Mouse (Mus musculus) MEL (cell line): ENCODE data around the gene Borcs8. TPM values are rescaled to one million over a fixed set of nuclear protein-coding genes. Genes with fewer than 3 reads are reported as not detected.
A peak's percentile ranks its signal among the peaks of the same experiment; 100 is the strongest.

Source experiments
- DNase-seq: peaks from one replicate; pipeline ENCODE4 v3.0.0; 2011; ENCODE audit warnings: low read depth, low spot score
- H3K27ac ChIP-seq: 2 replicates; pipeline ENCODE4 v1.5.1; 2012; ENCODE audit warnings: low read depth, mild to moderate bottlenecking, control low read depth, low read length, moderate library complexity; ENCODE audit not compliant: control insufficient read depth
- H3K27me3 ChIP-seq, 2 experiments: fragments of 150-350 bp in 1 of 2; sonication (generic) in 1 of 2; 2 replicates each; pipeline ENCODE4 v1.6.1; 2012; ENCODE audit warnings: low read length in 2 of 2, mild to moderate bottlenecking in 2 of 2, improper control_type of control experiment in 1 of 2, moderate library complexity in 1 of 2; ENCODE audit not compliant: insufficient read depth in 2 of 2, control insufficient read depth in 1 of 2
- H3K36me3 ChIP-seq, 2 experiments: 2 replicates each; pipeline ENCODE4 v1.6.1; 2012 to 2014; ENCODE audit warnings: low read length in 2 of 2, improper control_type of control experiment in 1 of 2, inconsistent platforms in 1 of 2, mild to moderate bottlenecking in 1 of 2; ENCODE audit not compliant: insufficient read depth in 2 of 2, control insufficient read depth in 1 of 2
- H3K4me1 ChIP-seq, 2 experiments: fragments of 150-350 bp in 1 of 2; sonication (generic) in 1 of 2; 2 replicates each; pipeline ENCODE4 v1.6.1; 2012; ENCODE audit warnings: low read length in 2 of 2, improper control_type of control experiment in 1 of 2, mild to moderate bottlenecking in 1 of 2; ENCODE audit not compliant: insufficient read depth in 2 of 2, control insufficient read depth in 1 of 2
- H3K4me3 ChIP-seq, 2 experiments: fragments of 150-350 bp in 1 of 2; sonication (generic) in 1 of 2; 2 replicates each; pipeline ENCODE4 v1.5.1; 2012; ENCODE audit warnings: low read depth in 2 of 2, low read length in 2 of 2, mild to moderate bottlenecking in 2 of 2, moderate library complexity in 2 of 2, control low read depth in 1 of 2, improper control_type of control experiment in 1 of 2; ENCODE audit not compliant: control insufficient read depth in 1 of 2, insufficient read depth in 1 of 2
- H3K79me2 ChIP-seq: 2 replicates; pipeline ENCODE4 v1.6.1; 2012; ENCODE audit warnings: mild to moderate bottlenecking, low read length, moderate library complexity; ENCODE audit not compliant: control insufficient read depth, poor library complexity, insufficient read depth
- H3K9ac ChIP-seq: 2 replicates; pipeline ENCODE4 v1.6.1; 2012; ENCODE audit warnings: low read depth, mild to moderate bottlenecking, control low read depth, low read length, moderate library complexity; ENCODE audit not compliant: control insufficient read depth, poor library complexity, severe bottlenecking
- H3K9me3 ChIP-seq: fragments of 150-350 bp; sonication (generic); replicated peaks from 2 replicates; pipeline ENCODE4 v1.6.1; 2012; ENCODE audit warnings: mild to moderate bottlenecking, low read length, improper control_type of control experiment, moderate library complexity; ENCODE audit not compliant: insufficient read depth
- BHLHE40 ChIP-seq: IDR thresholded peaks from 2 replicates; pipeline ENCODE4 v1.6.1; 2012; ENCODE audit warnings: low read depth, mild to moderate bottlenecking, inconsistent platforms, low read length, improper control_type of control experiment, borderline replicate concordance
- CHD2 ChIP-seq: IDR thresholded peaks from 2 replicates; pipeline ENCODE4 v1.6.1; 2011; ENCODE audit warnings: low read length, improper control_type of control experiment
- CTCF ChIP-seq, 3 experiments: IDR thresholded peaks in 2 of 3; conservative IDR thresholded peaks in 1 of 3; 2 replicates each; pipeline ENCODE4 v1.5.1; 2011 to 2012; ENCODE audit warnings: low read length in 3 of 3, low read depth in 2 of 3, mild to moderate bottlenecking in 2 of 3, improper control_type of control experiment in 1 of 3, inconsistent platforms in 1 of 3, mixed read lengths in 1 of 3, moderate library complexity in 1 of 3; ENCODE audit not compliant: control insufficient read depth in 1 of 3, insufficient read depth in 1 of 3, poor library complexity in 1 of 3, severe bottlenecking in 1 of 3
- E2F4 ChIP-seq: IDR thresholded peaks from 2 replicates; pipeline ENCODE4 v1.6.1; 2011; ENCODE audit warnings: low read depth, low read length, improper control_type of control experiment, borderline replicate concordance
- ELF1 ChIP-seq: IDR thresholded peaks from 2 replicates; pipeline ENCODE4 v1.6.1; 2014; ENCODE audit warnings: low read depth, mild to moderate bottlenecking, inconsistent platforms, low read length, improper control_type of control experiment, moderate library complexity
- EP300 ChIP-seq, 2 experiments: IDR thresholded peaks; 2 replicates each; pipeline ENCODE4 v1.6.1; 2011; ENCODE audit warnings: improper control_type of control experiment in 2 of 2, low read length in 2 of 2, low read depth in 1 of 2, mild to moderate bottlenecking in 1 of 2
- ETS1 ChIP-seq: IDR thresholded peaks from 2 replicates; pipeline ENCODE4 v1.6.1; 2012; ENCODE audit warnings: low read depth, mild to moderate bottlenecking, inconsistent platforms, low read length, improper control_type of control experiment, moderate library complexity
- GABPA ChIP-seq: IDR thresholded peaks from 2 replicates; pipeline ENCODE4 v1.6.1; 2012; ENCODE audit warnings: low read depth, mild to moderate bottlenecking, inconsistent platforms, low read length, improper control_type of control experiment, moderate library complexity
- GATA1 ChIP-seq: IDR thresholded peaks from 2 replicates; pipeline ENCODE4 v1.6.1; 2011; ENCODE audit warnings: low read depth, low read length, improper control_type of control experiment
- MAFK ChIP-seq: IDR thresholded peaks from 2 replicates; pipeline ENCODE4 v1.6.1; 2011; ENCODE audit warnings: low read depth, mild to moderate bottlenecking, low read length, improper control_type of control experiment, borderline replicate concordance
- MAX ChIP-seq: IDR thresholded peaks from 2 replicates; pipeline ENCODE4 v1.6.1; 2011; ENCODE audit warnings: low read length, improper control_type of control experiment
- MXI1 ChIP-seq: IDR thresholded peaks from 2 replicates; pipeline ENCODE4 v1.6.1; 2011; ENCODE audit warnings: mild to moderate bottlenecking, low read depth, low read length, improper control_type of control experiment
- MYC ChIP-seq: IDR thresholded peaks from 2 replicates; pipeline ENCODE4 v1.6.1; 2011; ENCODE audit warnings: low read depth, mild to moderate bottlenecking, low read length, improper control_type of control experiment, moderate library complexity
- NELFE ChIP-seq: IDR thresholded peaks from 2 replicates; pipeline ENCODE4 v1.6.1; 2011; ENCODE audit warnings: low read depth, low read length, improper control_type of control experiment
- NRF1 ChIP-seq: IDR thresholded peaks from 2 replicates; pipeline ENCODE4 v1.6.1; 2014; ENCODE audit warnings: low read depth, mild to moderate bottlenecking, inconsistent platforms, low read length, improper control_type of control experiment, moderate library complexity; ENCODE audit not compliant: poor library complexity, insufficient read depth, severe bottlenecking
- POLR2AphosphoS5 ChIP-seq: IDR thresholded peaks from 2 replicates; pipeline ENCODE4 v1.6.1; 2012; ENCODE audit warnings: low read depth, borderline replicate concordance, mild to moderate bottlenecking, inconsistent platforms, low read length, moderate library complexity, mixed read lengths
- RCOR1 ChIP-seq: IDR thresholded peaks from 2 replicates; pipeline ENCODE4 v1.6.1; 2012; ENCODE audit warnings: low read depth, mild to moderate bottlenecking, inconsistent platforms, low read length, improper control_type of control experiment
- SIN3A ChIP-seq: IDR thresholded peaks from 2 replicates; pipeline ENCODE4 v1.6.1; 2012; ENCODE audit warnings: low read length, improper control_type of control experiment, inconsistent platforms
- SMC3 ChIP-seq: IDR thresholded peaks from 2 replicates; pipeline ENCODE4 v1.6.1; 2011; ENCODE audit warnings: low read depth, low read length, improper control_type of control experiment
- TBP ChIP-seq: IDR thresholded peaks from 2 replicates; pipeline ENCODE4 v1.8.0; 2011; ENCODE audit warnings: low read depth, low read length, improper control_type of control experiment
- TCF12 ChIP-seq: IDR thresholded peaks from 2 replicates; pipeline ENCODE4 v1.6.1; 2014; ENCODE audit warnings: low read depth, mild to moderate bottlenecking, inconsistent platforms, low read length, improper control_type of control experiment, moderate library complexity
- ZKSCAN1 ChIP-seq: IDR thresholded peaks from 2 replicates; pipeline ENCODE4 v1.6.1; 2012; ENCODE audit warnings: low read depth, mild to moderate bottlenecking, inconsistent platforms, low read length, improper control_type of control experiment, moderate library complexity
- ZMIZ1 ChIP-seq: IDR thresholded peaks from 2 replicates; pipeline ENCODE4 v1.6.1; 2012; ENCODE audit warnings: low read depth, mild to moderate bottlenecking, inconsistent platforms, low read length, improper control_type of control experiment, moderate library complexity
- ZNF384 ChIP-seq: IDR thresholded peaks from 2 replicates; pipeline ENCODE4 v1.6.1; 2012; ENCODE audit warnings: low read depth, mild to moderate bottlenecking, inconsistent platforms, low read length, improper control_type of control experiment
- polyA plus RNA-seq, 2 experiments: library from polyadenylated mRNA; stranded (reverse) in 1 of 2; unstranded in 1 of 2; fragments of >175 nt in 1 of 2; fragments of >200 nt in 1 of 2; gene quantifications; 2 replicates each; pipeline versions ENCODE4 v1.2.1 to v1.2.4; 2012; ENCODE audit warnings: low replicate concordance in 2 of 2, low read depth in 1 of 2; ENCODE audit not compliant: insufficient read length in 2 of 2, insufficient read depth in 1 of 2, missing spikeins in 1 of 2
- total RNA-seq: library from RNA; depleted of rRNA; stranded (reverse); fragments of 300-350 nt; gene quantifications from 2 replicates; pipeline ENCODE4 v1.2.3, GENCODE M21; 2012

Borcs8 gene
- total and polyA plus RNA-seq, 3 experiments, result 49.5 to 73.0 TPM; not detected in 1

GRCm38 (mm10) chr8:70152537-70153257 is 13.4 kb downstream of the Borcs8 start:
- DNase-seq, result peak; percentile 93
- no peaks in the 10 kb centered on the region for H3K79me2 ChIP-seq
- no peaks in the 10 kb centered on the region for H3K27me3 ChIP-seq
- H3K9ac ChIP-seq, result no peak overlapping the region
- no peak overlapping the region; a peak in 2 of 4 replicates for H3K4me3 ChIP-seq
- H3K36me3 ChIP-seq, result no peaks in the 10 kb centered on the region; a peak in 1 of 4 replicates
- peaks cover 0 to 7% of the 10 kb centered on the region in 2 experiments; a peak in 2 of 4 replicates for H3K4me1 ChIP-seq
- peak; percentile 63 for TF ChIP-seq NRF1
- TF ChIP-seq E2F4, result 0 out of 2 replicates have a peak, but pooled peaks have one; percentile 61
- TF ChIP-seq MAFK, result no peak
- TF ChIP-seq TBP, result 0 out of 2 replicates have a peak, but pooled peaks have one; percentile 29
- no peak for TF ChIP-seq SMC3
- TF ChIP-seq NELFE, result no peak
- no peak overlapping the region for H3K27ac ChIP-seq
- no peaks in the 10 kb centered on the region for H3K9me3 ChIP-seq

- Histone ChIP-seq H3K9me3 (no peaks in the 10 kb centered on the region), H3K27me3 (no peaks in the 10 kb centered on the region), H3K4me3 (no peak overlapping the region), H3K9ac (no peak overlapping the region), H3K79me2 (no peaks in the 10 kb centered on the region; the same call in 1 of the 2 replicates), H3K27ac (no peak overlapping the region), H3K36me3 (peaks cover 0 to 9% of the 10 kb centered on the region in 2 experiments; a peak in 2 of 4 replicates), H3K4me1 (peaks cover 2 to 22% of the 10 kb centered on the region in 2 experiments)
- no peak for DNase-seq
- TF ChIP-seq NELFE, result no peak
- TF ChIP-seq CHD2, result no peak
- no peak for TF ChIP-seq CTCF (IDR thresholded peaks at IDR 0.05 in 2 of 3, conservative IDR thresholded peaks at IDR 0.05 in 1 of 3; ENCODE audit: control insufficient read depth in 1 of 3, insufficient read depth in 1 of 3, low read depth in 2 of 3, low read length in 3 of 3, poor library complexity in 1 of 3, severe bottlenecking in 1 of 3)
- TF ChIP-seq RCOR1, result no peak
- TF ChIP-seq MXI1, result no peak
- no peak for TF ChIP-seq GABPA
- no peak for TF ChIP-seq BHLHE40
- no peak for TF ChIP-seq TCF12
- TF ChIP-seq GATA1, result no peak
- TF ChIP-seq SIN3A, result no peak
- no peak for TF ChIP-seq MAX
- TF ChIP-seq ZKSCAN1, result no peak
- TF ChIP-seq ZMIZ1, result no peak
- no peak for TF ChIP-seq ELF1
- no peak for TF ChIP-seq ETS1
- no peak for TF ChIP-seq EP300 (IDR thresholded peaks at IDR 0.05; ENCODE audit: low read depth in 1 of 2, low read length in 2 of 2)
- TF ChIP-seq POLR2AphosphoS5, result no peak
- no peak for TF ChIP-seq NRF1
- TF ChIP-seq ZNF384, result no peak
- TF ChIP-seq MYC, result no peak
Measured at GRCm38 (mm10) chr8:70157240-70157800, 18.0 kb downstream of the Borcs8 start.
